Mouse (Mus musculus) megakaryocyte, embryonic 14.5 days (primary cell): ENCODE data around the gene Hecw2.

Experiments used
- FLI1 ChIP-seq: IDR thresholded peaks from 2 replicates; pipeline ENCODE4 v1.6.1; 2012; ENCODE audit warnings: low read length, inconsistent platforms, mixed read lengths
- GATA1 ChIP-seq: IDR thresholded peaks from 3 replicates; pipeline ENCODE4 v1.6.1; 2012; ENCODE audit warnings: mixed read lengths, low read length, inconsistent platforms, borderline replicate concordance

- no peak for TF ChIP-seq GATA1
- no peak for TF ChIP-seq FLI1
Observed at GRCm38 (mm10) chr1:53866374-53866902, 328.5 kb downstream of the Hecw2 start.
